Mouse (Mus musculus): ENCODE data around the gene Pygl.
"Not testable (repeated sequence)": the region's sequence is repeated elsewhere in the genome, so short reads cannot be mapped to it uniquely, and the experiment has no call there.

The Pygl gene

GRCm38 (mm10) chr12:70226655-70227054 is 4.6 kb downstream of the Pygl start:
- DNase-seq: no peak

GRCm38 (mm10) chr12:70223331-70223730 is 8.0 kb downstream of the Pygl start:
- no peak for DNase-seq

DNA sequence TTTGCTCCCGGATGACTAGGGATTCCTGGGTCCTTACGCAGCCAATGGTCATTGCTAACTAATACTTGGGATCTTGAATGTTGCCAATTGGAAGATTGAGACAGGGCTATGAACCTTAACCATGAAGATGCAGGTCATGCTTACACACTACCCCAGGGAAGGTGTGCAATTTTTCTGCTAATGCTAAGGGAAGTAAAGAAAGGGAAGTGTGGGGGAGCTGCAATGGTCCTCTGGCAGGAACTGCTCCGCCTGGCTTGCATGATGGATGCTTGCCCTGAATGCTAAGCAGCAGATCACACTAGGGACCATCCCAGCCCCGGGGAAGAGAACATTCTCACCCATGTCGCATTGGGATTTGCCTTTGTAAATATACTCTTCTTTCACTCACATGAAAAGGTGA is 9.9 kb downstream of the Pygl start:
- DNase-seq: no peak

- DNase-seq: no peak
Observed at GRCm38 (mm10) chr12:70218795-70219540, 12.3 kb downstream of the Pygl start.

GRCm38 (mm10) chr12:70216229-70216800 is 15.0 kb downstream of the Pygl start:
- DNase-seq: no peak

DNA sequence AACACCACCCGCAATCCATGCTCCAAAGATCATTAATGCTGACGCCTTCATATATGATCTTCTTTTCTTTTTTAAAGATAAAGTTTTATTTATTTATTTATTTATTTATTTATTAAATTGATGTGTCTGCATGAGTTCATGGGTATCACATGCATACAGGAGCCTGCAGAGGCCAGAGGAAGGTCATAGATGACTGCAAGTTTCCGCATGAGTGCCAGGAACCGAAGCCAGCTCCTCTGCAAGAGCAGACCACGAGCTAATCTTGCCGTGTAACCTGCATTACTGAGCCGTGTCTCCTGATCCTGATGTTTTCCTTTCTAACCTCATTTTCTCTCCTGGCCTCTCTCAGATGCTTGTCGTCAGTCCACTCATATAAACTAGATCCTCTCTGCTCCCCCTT is 17.0 kb downstream of the Pygl start:
- no peak for DNase-seq

GRCm38 (mm10) chr12:70213601-70214000 is 17.7 kb downstream of the Pygl start:
- no peak for DNase-seq

GRCm38 (mm10) chr12:70212501-70212900 is 18.8 kb downstream of the Pygl start:
- peak; percentile 8 for DNase-seq

- no peak for DNase-seq
Observed at GRCm38 (mm10) chr12:70208214-70208613, 23.1 kb downstream of the Pygl start.

DNA sequence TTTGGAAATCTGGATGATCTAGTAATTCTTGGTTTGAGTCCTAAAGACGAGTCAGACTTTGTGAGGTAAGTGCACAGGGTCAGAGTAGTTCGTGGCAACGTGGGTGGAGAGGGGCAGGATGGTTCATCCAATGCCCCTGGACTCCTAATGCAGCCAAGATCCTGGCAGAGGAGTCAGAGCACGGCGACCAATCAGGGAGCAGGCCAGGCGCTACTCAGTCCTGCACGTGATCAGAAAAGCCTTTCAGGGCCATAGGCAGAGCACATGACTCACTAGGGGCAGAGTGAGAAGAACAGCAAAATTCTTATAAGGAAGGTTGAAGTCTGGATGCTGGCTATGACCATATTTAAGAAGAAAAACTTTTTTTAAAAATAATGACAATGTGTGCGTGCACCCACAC is 26.9 kb downstream of the Pygl start:
- DNase-seq: no peak

DNA sequence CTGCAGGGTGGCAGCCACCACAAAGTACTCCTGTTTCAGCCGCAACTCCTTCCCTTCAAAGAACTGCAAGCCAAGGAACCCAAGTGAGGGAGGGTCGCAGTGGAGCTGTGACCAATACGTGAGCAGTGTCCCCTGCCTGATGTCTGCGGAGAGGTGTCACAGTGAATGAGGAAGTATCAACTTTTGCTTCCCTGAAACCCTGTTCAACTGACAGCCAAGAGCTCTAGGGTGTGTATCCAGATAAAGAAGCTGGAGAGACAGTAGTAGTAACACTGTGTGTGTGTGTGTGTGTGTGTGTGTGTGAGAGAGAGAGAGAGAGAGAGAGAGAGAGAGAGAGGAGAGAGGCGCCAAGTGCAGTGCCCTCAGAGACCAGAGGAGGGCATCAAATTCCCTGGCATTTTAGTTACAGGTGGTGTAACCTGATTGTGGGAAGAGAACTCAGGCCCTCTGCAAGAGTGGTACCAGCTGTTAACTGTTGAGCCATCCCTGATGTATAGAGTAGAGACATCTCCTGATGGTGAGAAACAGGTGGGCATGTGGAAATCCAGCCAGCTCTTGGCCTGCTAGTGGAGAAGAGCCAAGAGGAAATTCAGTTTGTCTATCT is 29.3 kb downstream of the Pygl start:
- DNase-seq: no peak

- no peak for DNase-seq
Observed at GRCm38 (mm10) chr12:70196341-70196740, 34.9 kb downstream of the Pygl start.

GRCm38 (mm10) chr12:70195426-70195825 is 35.9 kb downstream of the Pygl start:
- no peak for DNase-seq

GRCm38 (mm10) chr12:70192267-70192727 is 39.0 kb downstream of the Pygl start:
- DNase-seq: peak; percentile 7

DNA sequence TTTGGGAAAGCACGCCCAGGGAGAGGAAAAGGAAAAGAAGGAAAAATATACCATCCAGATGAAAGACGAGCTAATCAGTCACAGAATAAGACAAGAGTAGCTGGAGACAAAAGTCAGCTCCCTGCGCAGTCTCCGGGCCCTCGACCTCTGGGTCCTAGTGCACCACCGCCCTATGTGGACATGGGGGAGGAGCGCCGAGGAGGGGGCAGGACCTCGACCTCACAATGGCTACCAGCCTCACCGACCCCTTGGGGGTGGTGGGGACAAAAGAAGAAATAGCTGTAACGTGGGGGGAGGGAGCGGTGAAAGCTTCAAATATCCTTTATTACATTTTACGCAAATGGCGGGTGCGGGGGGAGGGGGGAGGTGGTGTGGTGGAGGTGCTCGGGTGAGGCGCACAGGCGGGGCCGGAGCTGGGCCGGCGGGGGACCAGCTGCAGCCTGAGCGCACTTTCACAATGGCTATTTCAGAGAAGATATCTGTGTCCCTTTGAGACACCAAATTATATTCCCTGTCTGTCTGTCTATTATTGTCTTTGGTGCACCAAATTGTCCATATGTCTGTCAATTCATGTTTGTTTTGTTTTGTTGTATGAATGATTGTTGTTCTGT is 47.0 kb downstream of the Pygl start:
- no peak for DNase-seq

GRCm38 (mm10) chr12:70183507-70183906 is 47.8 kb downstream of the Pygl start:
- DNase-seq: not testable (repeated sequence)

- no peak for DNase-seq
Observed at GRCm38 (mm10) chr12:70169969-70170368, 61.3 kb downstream of the Pygl start.

GRCm38 (mm10) chr12:70167950-70168349 is 63.3 kb downstream of the Pygl start:
- no peak for DNase-seq

DNA sequence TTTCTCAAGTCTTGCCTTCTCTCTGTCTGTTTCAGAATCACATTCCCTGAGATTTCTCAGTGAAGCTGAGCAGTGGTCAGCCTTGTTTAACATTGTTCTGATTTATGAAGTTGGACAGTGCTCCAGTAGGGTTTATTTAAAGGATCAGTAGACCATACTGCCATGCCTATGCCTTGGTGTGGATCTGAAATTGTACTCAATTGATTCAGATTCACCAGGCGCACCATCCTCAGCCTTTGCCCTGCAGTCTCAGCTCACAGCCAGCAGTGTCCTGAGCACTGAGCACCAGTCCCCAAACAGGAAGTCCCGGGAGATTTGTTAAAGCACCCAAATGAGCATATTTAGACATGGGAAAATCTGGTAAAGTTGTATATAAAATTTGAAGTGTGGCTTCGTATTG is 66.5 kb downstream of the Pygl start:
- no peak for DNase-seq

GRCm38 (mm10) chr12:70161057-70161456 is 70.2 kb downstream of the Pygl start:
- DNase-seq: no peak

DNA sequence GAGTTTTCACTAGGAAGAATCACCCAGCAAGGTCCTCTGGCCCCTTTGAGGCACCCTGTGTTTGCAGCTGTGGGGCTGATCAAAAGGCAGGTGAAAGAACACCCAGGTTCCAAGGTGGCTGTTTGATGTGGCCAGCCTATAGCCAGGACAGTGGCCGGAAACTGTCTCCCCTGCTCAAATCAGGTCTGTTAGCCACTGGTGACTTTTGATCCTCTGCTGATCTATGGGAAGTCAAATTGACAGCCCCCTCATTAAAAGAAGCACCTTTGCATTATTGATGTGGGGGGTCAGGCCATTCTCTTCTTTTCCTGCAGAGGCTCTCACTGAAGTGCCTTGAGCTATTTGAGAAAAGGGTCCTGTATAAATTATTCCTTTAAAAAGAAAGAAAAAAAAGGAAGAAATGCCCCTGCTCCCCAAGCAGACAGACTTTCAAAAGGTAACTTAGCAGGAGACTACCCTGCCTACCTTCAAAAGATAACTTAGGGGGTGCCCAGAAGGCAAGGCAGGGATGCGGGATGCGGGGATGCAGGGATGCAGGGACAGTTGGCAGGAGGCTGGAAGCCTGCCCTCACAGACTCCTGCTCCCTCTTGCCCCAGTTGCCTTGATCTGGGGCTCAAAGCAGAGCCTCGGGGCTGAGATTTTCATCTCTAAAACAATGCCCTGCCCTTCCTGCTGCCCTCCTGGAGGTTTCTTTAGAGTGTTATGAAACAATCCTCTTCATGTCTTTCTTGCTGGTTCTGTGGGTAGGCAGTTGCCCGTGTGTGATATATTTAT is 73.8 kb downstream of the Pygl start:
- DNase-seq: no peak

DNA sequence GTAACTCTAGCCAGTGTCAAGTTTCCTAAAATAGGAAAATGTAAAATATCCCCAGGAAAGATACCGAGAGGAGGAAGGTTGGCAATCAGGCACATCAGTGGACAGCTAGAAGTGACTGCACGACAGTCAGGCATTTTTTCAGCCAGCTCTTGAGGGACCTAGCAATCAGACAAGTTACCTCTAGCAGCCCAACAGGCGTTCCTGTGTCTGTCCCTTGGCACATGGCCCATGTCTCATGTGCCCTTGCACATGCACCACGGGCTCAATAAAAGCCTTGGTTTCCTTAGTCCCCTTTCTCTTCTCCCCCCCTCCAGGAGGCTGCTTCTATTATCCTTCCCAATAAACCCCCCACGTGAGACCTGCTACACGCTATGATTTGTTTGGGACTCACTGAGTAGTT is 75.1 kb downstream of the Pygl start:
- DNase-seq: no peak

GRCm38 (mm10) chr12:70153842-70154241 is 77.4 kb downstream of the Pygl start, which contains the start of gene Abhd12b:
TSS of gene Abhd12b (plus strand) at chr12:70154142.
- no peak for DNase-seq

All from cerebellum, adult 8-10 months (tissue).